Mouse (Mus musculus) gastrocnemius, postnatal 36 days (tissue): ENCODE data around the gene Amfr. TPM values are rescaled to one million over a fixed set of nuclear protein-coding genes. Genes with fewer than 3 reads are reported as not detected.

Source experiments
- DNase-seq, 2 experiments: peaks; one replicate each; pipeline ENCODE4 v3.0.0; 2022
- intact Hi-C: fragments of 180-260 bp; cut with DNase I; formaldehyde crosslinking; loops from one replicate; pipeline ENCODE4 v1.15.1; 2025
- total RNA-seq, 2 experiments: library from RNA; stranded (reverse); gene quantifications; 2 replicates each; pipeline ENCODE4 v1.2.3; 2021

Amfr gene
- total RNA-seq, 2 experiments from 2014 or later, result 85.5 to 94.4 TPM

GRCm38 (mm10) chr8:93984731-93985130, 27.9 kb downstream of the Amfr start:
- intact Hi-C loops, result no loop called here
- no peak for DNase-seq

DNA sequence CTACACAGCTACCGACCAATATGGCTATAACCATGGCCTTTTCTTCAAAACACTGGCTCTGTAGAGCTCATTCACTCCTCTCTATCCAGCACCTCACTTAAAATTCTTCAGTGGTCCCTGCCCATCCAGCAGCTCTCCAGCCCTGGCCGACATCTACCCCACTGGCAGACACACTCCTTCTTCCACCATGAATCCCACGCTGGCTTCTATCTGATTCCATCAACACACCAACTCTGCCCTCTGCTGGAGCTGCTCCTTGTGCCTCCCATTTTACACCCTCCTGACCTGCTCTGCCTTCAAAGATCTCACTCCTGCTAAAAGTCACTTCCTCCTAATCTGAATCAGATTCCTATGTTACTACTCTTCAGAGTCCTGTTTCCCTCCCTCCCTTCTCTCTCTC, 28.8 kb downstream of the Amfr start:
- intact Hi-C loops, result no loop called here
- no peak for DNase-seq

GRCm38 (mm10) chr8:93981679-93982215, 30.9 kb downstream of the Amfr start:
- intact Hi-C loops, result no loop called here

DNA sequence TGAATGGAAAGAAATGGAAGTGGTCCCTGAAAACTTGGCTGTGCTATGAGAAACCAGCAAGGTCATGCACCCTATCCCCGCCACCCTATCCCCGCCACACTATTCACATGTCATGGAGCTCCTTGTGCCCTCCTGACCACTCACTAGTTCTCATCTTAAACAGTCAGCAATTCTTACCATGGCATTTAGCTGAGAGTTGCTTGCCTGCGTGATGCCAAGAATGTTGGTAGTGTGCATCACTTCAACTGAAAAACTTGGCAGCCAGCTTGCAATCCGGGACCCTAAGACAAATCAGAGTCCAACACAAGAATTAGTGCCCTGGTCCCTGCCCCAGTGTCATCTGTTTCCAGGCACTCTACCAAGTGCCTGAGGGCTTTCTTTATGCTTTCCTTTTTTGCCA, 32.5 kb downstream of the Amfr start:
- intact Hi-C loops, result no loop called here

More at GRCm38 (mm10) chr8:93981679-93982215, 30.9 kb downstream of the Amfr start:
- DNase-seq, result no peak

DNA sequence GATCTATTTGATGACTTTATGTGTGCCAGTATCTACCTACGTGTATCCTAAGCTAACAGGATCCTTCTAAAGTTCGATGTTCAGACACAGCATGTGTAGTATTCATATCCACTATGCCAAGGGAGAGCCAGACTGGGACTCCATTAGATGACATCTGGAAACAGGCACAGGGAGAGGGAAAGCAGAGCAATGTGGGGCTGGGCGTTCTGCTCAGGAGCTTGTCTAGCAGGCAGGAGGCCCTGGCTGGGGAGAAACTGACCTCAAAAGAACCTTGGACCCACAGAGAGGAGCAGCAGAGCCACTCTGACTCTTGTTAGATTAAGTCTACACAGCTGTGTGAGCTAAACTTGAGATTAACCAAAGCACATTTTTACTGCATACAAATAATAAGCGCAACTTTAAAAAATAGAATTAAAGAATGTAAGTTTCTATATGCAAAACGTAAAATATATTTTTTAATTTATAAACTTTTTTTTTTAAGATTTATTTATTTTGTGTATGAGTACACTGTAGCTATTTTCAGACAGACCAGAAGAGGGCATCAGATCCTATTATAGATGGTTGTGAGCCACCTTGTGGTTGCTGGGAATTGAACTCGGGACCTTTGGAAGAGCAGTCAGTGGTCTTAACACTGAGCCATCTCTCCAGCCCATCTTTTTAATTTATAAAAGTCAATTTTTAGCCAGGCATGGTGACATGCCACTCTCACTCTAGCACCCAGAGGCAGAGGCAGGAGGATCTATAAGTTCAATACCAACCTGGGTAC, 36.0 kb downstream of the Amfr start:
- intact Hi-C loops, result no loop called here
- DNase-seq, result no peak

More for the DNA sequence above, 32.5 kb downstream of the Amfr start:
- DNase-seq, result no peak

- no peak for DNase-seq
- intact Hi-C loops, result no loop called here
Observed at GRCm38 (mm10) chr8:93975358-93975757, 37.3 kb downstream of the Amfr start.

- DNase-seq, result no peak
- intact Hi-C loops, result no loop called here
Observed at GRCm38 (mm10) chr8:93974602-93975186, 37.9 kb downstream of the Amfr start.

- DNase-seq, result no peak
- intact Hi-C loops, result no loop called here
Observed at GRCm38 (mm10) chr8:93973831-93974375, 38.7 kb downstream of the Amfr start.

DNA sequence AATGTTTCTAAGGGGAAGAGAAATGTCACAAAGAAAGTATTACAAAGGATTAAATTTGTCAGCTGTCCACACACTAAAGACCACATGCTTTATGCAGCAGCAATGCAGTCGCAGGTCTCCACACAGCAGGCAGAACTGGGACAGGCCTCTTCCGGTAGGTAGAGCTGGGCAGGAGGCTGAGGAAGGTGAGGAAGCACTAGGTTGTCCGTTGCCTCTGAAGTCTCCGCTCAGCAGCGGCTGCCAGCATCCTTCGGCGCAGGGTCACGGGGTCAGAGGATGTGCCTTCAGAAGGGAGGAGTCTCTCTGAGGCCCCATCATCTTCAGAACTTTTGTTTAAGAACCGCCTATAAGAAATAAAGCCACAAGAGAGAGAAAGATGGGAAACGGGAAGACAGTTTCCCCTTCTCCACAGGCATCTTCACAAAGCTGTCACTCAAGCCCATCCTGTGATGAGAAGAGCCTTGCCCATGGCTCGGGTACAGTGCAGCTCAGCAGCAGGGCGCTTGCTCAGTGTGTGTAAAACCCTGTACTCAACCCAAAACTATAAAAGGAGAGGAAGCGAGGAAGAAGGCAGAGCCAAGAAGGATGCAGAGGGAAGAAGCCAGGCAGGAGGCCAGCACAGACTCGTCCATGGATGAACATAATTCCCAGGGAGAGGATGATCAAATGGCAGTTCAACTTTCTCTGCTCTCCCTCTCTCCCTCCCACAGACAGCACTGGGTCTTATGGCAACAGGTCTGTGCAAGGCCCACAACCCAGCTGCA, 39.5 kb downstream of the Amfr start:
- no peak for DNase-seq
- intact Hi-C loops, result no loop called here

GRCm38 (mm10) chr8:93972211-93972610, 40.4 kb downstream of the Amfr start:
- intact Hi-C loops, result no loop called here
- no peak for DNase-seq

GRCm38 (mm10) chr8:93971451-93971850, 41.2 kb downstream of the Amfr start:
- intact Hi-C loops, result no loop called here
- DNase-seq, result no peak

DNA sequence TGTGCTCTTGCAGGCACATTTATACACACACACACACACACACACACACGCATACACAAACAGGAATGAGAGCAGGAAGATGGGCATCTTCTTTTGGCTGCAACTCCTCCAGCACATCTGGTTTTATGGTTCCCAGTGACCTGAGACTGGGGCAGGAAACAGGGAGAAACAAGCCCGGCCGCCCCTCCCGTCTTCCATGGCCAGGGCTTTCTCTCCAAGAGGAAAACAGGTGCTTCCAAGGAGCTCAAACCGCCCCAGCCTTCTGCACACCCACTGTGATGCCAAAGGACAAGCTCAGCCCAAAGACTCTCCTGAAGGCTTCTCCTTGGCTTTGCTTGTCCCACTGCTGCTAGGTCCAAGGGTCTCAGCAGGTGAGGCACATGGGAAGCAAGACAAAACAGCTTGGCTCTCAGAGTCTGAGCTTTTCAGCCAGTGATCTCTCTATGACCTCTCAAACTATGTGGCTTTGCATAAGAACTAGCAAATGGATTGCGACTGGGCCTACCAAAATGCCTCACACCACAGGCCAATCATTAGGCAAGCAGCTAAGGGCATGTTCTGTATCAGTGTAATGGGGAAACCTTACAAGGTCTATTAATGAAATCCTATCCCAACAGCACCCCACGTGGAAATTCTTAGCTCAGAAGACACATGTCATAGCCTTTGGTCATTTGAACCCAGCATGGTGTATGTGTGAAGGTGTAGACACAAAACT, 42.9 kb downstream of the Amfr start:
- DNase-seq, result no peak
- intact Hi-C loops, result no loop called here

- intact Hi-C loops, result no loop called here
- DNase-seq, result no peak
Observed at GRCm38 (mm10) chr8:93968293-93968692, 44.3 kb downstream of the Amfr start.

GRCm38 (mm10) chr8:93960909-93961308, 51.7 kb downstream of the Amfr start:
- DNase-seq, result no peak
- intact Hi-C loops, result no loop called here

DNA sequence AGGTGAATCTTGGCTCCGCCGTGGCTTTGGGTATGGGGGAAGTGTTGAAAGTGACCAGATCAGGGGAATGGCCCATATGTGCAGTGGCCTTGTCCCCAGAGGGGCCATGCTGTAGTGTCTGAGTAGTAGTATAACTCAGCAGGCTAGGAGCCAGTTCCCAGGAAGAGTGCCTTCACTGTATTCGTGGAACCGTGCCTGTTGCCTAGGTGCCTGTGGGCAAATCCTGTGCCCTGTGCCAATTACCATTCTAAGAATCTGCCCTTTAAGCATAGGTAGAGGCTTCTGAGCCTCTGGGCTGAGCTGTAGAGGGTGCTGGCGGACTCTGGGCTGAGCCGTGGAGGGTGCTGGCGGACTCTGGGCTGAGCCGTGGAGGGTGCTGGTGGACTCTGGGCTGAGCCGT, 54.2 kb downstream of the Amfr start:
- no peak for DNase-seq

GRCm38 (mm10) chr8:93952511-93952910, 60.1 kb downstream of the Amfr start:
- intact Hi-C loops, result no loop called here
- DNase-seq, result no peak

More for the DNA sequence above, 54.2 kb downstream of the Amfr start:
- intact Hi-C loops, result no loop called here

DNA sequence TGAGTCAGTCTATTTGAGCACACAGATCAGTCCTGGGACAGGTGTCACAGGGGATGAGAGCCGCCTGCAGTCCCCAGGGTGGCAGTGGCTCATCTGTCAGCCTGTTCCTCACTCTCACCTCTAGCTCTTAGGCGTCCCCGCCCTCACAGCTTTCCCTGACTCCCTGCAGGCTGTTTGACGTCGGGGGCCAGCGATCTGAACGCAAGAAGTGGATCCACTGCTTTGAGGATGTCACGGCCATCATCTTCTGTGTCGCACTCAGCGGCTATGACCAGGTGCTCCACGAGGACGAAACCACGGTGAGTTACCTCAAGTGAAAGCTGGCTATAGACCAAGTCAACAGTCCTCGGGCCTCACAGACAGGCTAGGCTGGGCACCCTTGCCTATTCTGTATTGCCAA, 62.5 kb downstream of the Amfr start:
- intact Hi-C loops, result no loop called here

GRCm38 (mm10) chr8:93946397-93946796, 66.2 kb downstream of the Amfr start:
- no peak for DNase-seq

More for the DNA sequence above, 62.5 kb downstream of the Amfr start:
- DNase-seq, result no peak

DNA sequence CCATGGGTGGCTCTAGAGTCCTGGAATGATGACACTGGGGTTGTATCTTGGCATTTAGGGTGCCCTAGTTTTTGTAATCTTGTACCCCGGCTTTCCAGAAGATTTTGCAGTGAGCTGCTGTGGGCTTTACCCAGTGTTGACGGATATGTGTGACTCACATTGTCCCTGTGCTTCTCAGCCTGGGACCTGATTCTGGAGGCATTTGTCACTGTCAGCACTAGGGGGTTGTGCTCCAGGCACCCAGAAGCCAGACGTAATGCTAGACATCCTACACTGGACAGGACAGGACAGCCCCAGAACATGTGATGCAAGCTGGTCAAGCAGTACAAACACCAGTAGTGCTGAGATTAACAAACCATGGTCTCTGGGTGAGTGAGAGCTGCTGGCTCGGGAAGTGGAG, 66.9 kb downstream of the Amfr start:
- no peak for DNase-seq

More at GRCm38 (mm10) chr8:93946397-93946796, 66.2 kb downstream of the Amfr start:
- intact Hi-C loops, result no loop called here

DNA sequence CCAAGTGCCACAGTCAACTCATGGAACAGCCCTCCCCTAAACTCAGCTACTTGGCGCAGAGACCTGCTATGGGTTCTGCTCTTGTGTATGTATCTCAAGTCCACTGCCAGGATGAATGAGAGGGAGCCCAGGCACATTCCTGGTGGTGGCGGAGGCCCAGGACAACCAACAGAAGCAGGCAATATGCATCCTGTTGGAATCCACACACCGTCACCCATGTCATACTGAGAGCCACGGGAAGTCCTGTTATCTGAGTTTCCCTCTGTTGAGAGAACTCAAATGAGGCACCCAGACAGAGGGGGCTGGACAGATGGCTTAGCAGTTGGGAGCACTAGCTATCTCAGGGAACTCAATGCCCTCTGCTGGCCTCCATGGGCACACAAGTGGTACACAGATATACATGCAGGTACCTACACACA, 71.0 kb downstream of the Amfr start:
- intact Hi-C loops, result no loop called here
- DNase-seq, result no peak

More for the DNA sequence above, 66.9 kb downstream of the Amfr start:
- intact Hi-C loops, result no loop called here
